Mouse (Mus musculus): ENCODE results near the gene Tram2. TPM values are rescaled to one million over a fixed set of nuclear protein-coding genes. Genes with fewer than 3 reads are reported as not detected.

Gene Tram2
- polyA plus RNA-seq, 1 experiment from 2014 or later: 6.5 TPM

DNA sequence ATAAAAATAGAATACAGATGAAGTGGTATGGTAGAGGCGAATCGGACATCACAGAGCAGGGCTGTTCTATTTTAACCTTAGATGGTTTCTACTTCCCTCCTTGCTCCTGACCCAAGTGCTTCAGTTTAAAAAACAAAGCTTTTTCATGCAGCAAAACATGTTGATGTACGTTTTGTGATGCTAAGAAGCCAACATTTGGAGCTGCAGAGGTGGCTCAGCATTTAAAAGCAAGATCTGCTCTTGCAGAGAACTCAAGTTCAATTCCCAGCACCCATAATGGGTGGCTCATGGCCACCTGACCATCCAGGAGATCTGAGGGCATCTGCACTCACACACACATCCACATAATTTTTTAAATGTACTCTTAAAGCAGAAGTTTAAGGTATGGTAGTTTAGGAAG, 124.2 kb downstream of the Tram2 start:
- no peak overlapping the region for H3K27ac ChIP-seq
- ATAC-seq (ENCODE audit: insufficient number of reproducible peaks, insufficient read depth, low FRiP score, low TSS enrichment, low read depth): no peak

DNA sequence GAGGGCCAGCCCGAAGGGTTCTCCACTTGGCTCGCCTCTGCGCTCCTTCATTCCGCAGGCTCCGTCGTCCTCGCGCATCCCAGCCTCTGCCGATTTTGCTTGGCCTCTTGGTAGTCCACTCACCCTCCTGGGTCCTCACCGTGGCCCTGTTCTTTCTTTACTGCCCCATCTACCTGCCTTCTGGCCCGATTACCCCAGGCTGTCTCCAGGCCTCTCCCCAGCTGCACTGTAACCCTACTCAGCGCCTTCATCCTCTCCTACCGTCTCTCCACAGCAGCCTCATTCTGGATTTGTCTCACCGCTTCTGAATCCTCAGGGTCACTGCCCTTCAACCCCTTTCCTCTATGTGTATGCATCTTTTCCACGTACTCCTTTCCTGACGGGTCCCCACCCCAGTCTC, 127.2 kb downstream of the Tram2 start:
- Histone ChIP-seq H3K4me1 (replicated peaks) (peaks cover 6% of the 10 kb centered on the region; the same call in 1 of the 2 replicates), H3K27ac (peak overlapping the region; percentile 72; the same call in 1 of the 2 replicates), H3K9me3 (no peaks in the 10 kb centered on the region), H3K4me3 (replicated peaks) (peak overlapping the region; percentile 54), H3K4me2 (peak overlapping the region; percentile 72), H3K36me3 (no peaks in the 10 kb centered on the region), H3K9ac (replicated peaks) (peak overlapping the region; percentile 65), H3K27me3 (no peaks in the 10 kb centered on the region)
- WGBS: 3% methylated on average over 16 of the region's 16 CpGs
- ATAC-seq (ENCODE audit: insufficient number of reproducible peaks, insufficient read depth, low FRiP score, low TSS enrichment, low read depth): peak; percentile 69

More for the DNA sequence above, 124.2 kb downstream of the Tram2 start:
- H3K4me1 ChIP-seq (replicated peaks): peaks cover 6% of the 10 kb centered on the region; the same call in 1 of the 2 replicates
- H3K27me3 ChIP-seq: no peaks in the 10 kb centered on the region
- no peaks in the 10 kb centered on the region for H3K9me3 ChIP-seq
- H3K4me3 ChIP-seq (replicated peaks): no peak overlapping the region
- no peak overlapping the region for H3K4me2 ChIP-seq
- 81% methylated on average over 3 of the region's 3 CpGs for WGBS
- H3K9ac ChIP-seq (replicated peaks): no peak overlapping the region
- H3K36me3 ChIP-seq: no peaks in the 10 kb centered on the region

DNA sequence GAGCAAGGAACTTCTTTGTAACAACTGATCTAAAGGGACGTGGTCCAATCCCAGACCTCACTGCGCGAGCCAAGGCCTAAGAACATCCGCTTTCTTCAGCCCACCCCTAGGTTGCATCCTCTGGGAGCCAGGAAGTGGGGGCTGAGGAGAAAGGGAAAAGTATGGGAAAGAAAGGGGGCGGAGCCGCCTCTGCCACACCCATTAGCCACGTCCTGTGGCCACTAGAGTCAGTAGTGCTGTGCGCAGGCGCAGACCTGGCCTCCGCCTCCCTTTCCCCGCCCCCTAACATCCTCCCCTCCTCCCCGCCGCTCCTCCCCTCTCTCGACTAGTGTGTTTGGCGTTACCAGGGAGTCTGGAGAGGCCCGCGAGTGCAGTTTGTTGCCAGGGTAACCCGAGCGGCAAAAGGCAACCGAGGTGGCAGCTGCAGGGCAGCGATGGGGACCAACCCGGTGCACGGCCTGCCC, 127.7 kb downstream of the Tram2 start, which contains the start of gene Efhc1:
Efhc1 (plus strand) TSS at position 327 of the 464 bp plus-strand sequence.
- H3K27ac ChIP-seq: peak within 1 kb of the TSS; percentile 72; the same call in 1 of the 2 replicates

More for the DNA sequence above, 127.7 kb downstream of the Tram2 start, which contains the start of gene Efhc1:
- H3K9ac ChIP-seq (replicated peaks): peak within 1 kb of the TSS; percentile 65
- peak; percentile 96 for ATAC-seq (ENCODE audit: insufficient number of reproducible peaks, insufficient read depth, low FRiP score, low TSS enrichment, low read depth)
- peaks cover 6% of the 10 kb centered on the region; the same call in 1 of the 2 replicates for H3K4me1 ChIP-seq (replicated peaks)
- no peaks in the 10 kb centered on the region for H3K27me3 ChIP-seq
- no peaks in the 10 kb centered on the region for H3K9me3 ChIP-seq
- 2% methylated on average over 23 of the region's 23 CpGs for WGBS
- H3K4me3 ChIP-seq (replicated peaks): peak within 1 kb of the TSS; percentile 54
- no peaks in the 10 kb centered on the region for H3K36me3 ChIP-seq
- H3K4me2 ChIP-seq: peak within 1 kb of the TSS; percentile 72

Other genes with a start within 250 kb of the Tram2 start
- gene Paqr8, start 188.6 kb downstream of the Tram2 start, polyA plus RNA-seq (2016; fragmentation: Nextera tagmentation; extraction: Ambion mirVana): 6.7 and 7.5 TPM in 2 replicates
- gene Efhc1, start 127.6 kb downstream of the Tram2 start, polyA plus RNA-seq (2016; fragmentation: Nextera tagmentation; extraction: Ambion mirVana): 1.7 and 2.2 TPM in 2 replicates
- 9.1 and 11.3 TPM in 2 replicates for gene Tmem14a, start 139.3 kb upstream of the Tram2 start, polyA plus RNA-seq (2016; fragmentation: Nextera tagmentation; extraction: Ambion mirVana)
- gene Gsta3, start 161.4 kb upstream of the Tram2 start, polyA plus RNA-seq (2016; fragmentation: Nextera tagmentation; extraction: Ambion mirVana): 0.37 and 0.38 TPM in 2 replicates